Comparison of ENCODE assay signal across 10 mouse cellular contexts in genomic region chr8:10865941-10866513, GRCm38 (mm10).
DNase-seq lines count a peak whose midpoint lies in the region; ATAC-seq lines count a peak whose summit lies in the region.
"Had no signal": no experiment of that assay in that cellular context is flagged by ENCODE, and none has a peak within 500 bp of the region (broad histone marks: within the 10 kb centered on the region; RNA-seq: fewer than 3 reads in every experiment).

No protein-coding gene starts in this region.

- H3K27ac ChIP-seq in hindbrain, embryonic 10.5 days = peak overlapping the region; percentile 72
- H3K27ac ChIP-seq in hindbrain, embryonic 14.5 days = no peak overlapping the region
- H3K27ac ChIP-seq: macrophage had no signal

- no peak for ATAC-seq in hindbrain, embryonic 14.5 days (ENCODE audit: low FRiP score)
- peak; percentile 58 to 70 for ATAC-seq in hematopoietic stem cell, adult 5-6 weeks (replicated peaks in 1 of 2; ENCODE audit: insufficient read depth in 1 of 2, low FRiP score in 2 of 2, low TSS enrichment in 1 of 2, low read depth in 1 of 2, poor library complexity in 2 of 2, severe bottlenecking in 2 of 2)
- ATAC-seq in neutrophil, adult 5-6 weeks (ENCODE audit: extremely low read depth, insufficient number of reproducible peaks, low FRiP score, poor library complexity, severe bottlenecking) = 0 out of 2 replicates have a peak, but pooled peaks have one; percentile 13
- ATAC-seq in cerebellum, adult (ENCODE audit: insufficient number of reproducible peaks, low FRiP score, low TSS enrichment) = no peak

- WGBS in hindbrain, embryonic 10.5 days = 74% methylated on average over 11 of the region's 11 CpGs
- 73% methylated on average over 11 of the region's 11 CpGs for WGBS in hindbrain, embryonic 14.5 days

- no peaks in the 10 kb centered on the region for H3K36me3 ChIP-seq in hindbrain, embryonic 10.5 days
- H3K36me3 ChIP-seq in hindbrain, embryonic 14.5 days (replicated peaks; ENCODE audit: control insufficient read depth, insufficient read depth) = no peaks in the 10 kb centered on the region

- H3K4me1 ChIP-seq in hindbrain, embryonic 10.5 days (replicated peaks) = peaks cover 20% of the 10 kb centered on the region
- H3K4me1 ChIP-seq in hindbrain, embryonic 14.5 days (replicated peaks; ENCODE audit: control insufficient read depth, insufficient read depth, low read length) = 0 out of 2 replicates have a peak, but pooled peaks cover 8% of the 10 kb centered on the region

- H3K27me3 ChIP-seq in hindbrain, embryonic 10.5 days (ENCODE audit: insufficient read depth, poor library complexity, severe bottlenecking) = no peaks in the 10 kb centered on the region
- no peaks in the 10 kb centered on the region for H3K27me3 ChIP-seq in hindbrain, embryonic 14.5 days (ENCODE audit: control insufficient read depth, insufficient read depth, low read length)
- H3K27me3 ChIP-seq: CH12.LX had no signal

- no peak overlapping the region for H3K9ac ChIP-seq in hindbrain, embryonic 14.5 days

- no peak for DNase-seq in hindbrain, embryonic 10.5 days (ENCODE audit: low spot score)
- no peak for DNase-seq in hindbrain, embryonic 14.5 days (ENCODE audit: low spot score)
- DNase-seq in kidney, postnatal 14 days = peak; percentile 52
- DNase-seq in cerebellum, adult 8-10 months = no peak
- DNase-seq in cerebellum, postnatal 4 days (ENCODE audit: low spot score in 2 of 2) = no peak

- H3K4me3 ChIP-seq in hindbrain, embryonic 10.5 days = no peak overlapping the region
- no peak overlapping the region for H3K4me3 ChIP-seq in hindbrain, embryonic 14.5 days (replicated peaks; ENCODE audit: low read length)

- no peaks in the 10 kb centered on the region for H3K9me3 ChIP-seq in hindbrain, embryonic 10.5 days
- H3K9me3 ChIP-seq in hindbrain, embryonic 14.5 days (ENCODE audit: control insufficient read depth, low read length) = no peaks in the 10 kb centered on the region

- H3K4me2 ChIP-seq in hindbrain, embryonic 14.5 days (replicated peaks) = no peak overlapping the region

Comparison
In these comparisons a context has a peak if more than half of its experiments do, and no peak if none do; other contexts are left out.
1. ATAC-seq: peak in hematopoietic stem cell, adult 5-6 weeks (2 of 2) and neutrophil, adult 5-6 weeks (single experiment); none in hindbrain, embryonic 14.5 days (single experiment) and cerebellum, adult (single experiment).